Mouse (Mus musculus): ENCODE data around the gene Rhoh.

The Rhoh gene

DNA sequence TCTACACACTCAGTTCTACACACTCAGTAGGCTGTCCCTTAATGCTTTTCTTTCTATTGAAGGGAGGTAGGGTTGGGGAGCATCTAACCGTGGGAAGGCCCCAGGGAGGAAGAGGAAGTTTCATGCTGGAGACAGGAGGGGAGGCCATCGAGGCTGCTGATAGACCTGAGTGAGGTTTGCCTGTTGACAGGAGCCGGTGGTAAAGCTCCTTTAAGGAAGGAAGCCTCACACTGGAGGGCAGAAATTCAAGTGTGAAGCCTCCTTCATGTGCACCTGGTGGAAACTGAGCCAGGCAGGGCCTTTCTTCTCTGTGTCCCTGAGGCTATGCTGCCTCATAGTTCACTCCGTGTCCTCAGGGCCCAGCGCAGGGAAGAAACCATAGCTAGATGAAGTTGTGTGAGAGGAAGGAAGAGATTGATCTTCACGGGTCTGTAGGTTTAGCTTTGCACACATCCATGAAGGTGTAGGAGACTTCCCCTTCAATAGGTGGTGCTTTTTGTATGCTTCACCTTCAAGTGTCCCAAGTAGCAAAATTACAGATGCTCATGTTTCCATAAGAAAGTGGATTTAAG lies 34.2 kb downstream of the Rhoh start:
- no peak for DNase-seq (ENCODE audit: low spot score)

DNA sequence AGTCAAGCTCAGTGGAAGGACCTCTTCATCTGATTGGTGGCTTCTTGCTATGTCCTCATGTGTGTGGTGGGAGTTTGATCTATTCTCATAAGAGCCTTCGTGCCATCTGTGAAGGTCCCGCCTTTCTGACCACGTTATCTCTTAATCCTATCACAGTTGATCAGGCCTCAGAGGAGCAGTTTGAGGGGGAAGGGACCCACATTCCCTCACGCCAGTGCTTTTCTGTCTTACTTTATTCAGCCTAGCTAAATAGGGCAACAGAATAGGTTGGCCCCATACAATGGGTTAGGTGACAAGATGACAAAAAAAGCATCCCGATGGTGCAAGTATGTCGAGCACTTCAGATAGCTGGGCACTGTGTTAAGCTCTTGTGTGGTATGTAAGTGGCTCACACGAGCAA lies 34.8 kb downstream of the Rhoh start:
- no peak for DNase-seq (ENCODE audit: low spot score)

DNA sequence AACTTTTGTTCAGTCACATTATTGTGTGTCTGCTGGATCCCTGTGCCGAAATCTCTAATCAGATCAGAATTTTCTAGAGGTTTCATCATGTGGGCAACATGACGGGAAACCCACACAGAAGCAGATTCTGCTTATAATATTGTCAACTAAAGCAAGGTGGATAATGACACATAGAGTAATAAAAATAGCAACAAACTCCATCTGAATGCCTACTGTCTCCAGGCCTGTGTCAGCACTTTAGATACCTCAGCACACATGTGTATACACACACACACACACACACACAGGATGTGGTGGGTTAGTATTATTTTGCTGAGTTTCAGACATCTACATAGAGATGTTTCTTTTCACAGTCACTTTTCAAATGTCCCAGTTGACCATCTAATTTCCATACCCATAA lies 36.7 kb downstream of the Rhoh start:
- no peak for DNase-seq (ENCODE audit: low spot score)

DNA sequence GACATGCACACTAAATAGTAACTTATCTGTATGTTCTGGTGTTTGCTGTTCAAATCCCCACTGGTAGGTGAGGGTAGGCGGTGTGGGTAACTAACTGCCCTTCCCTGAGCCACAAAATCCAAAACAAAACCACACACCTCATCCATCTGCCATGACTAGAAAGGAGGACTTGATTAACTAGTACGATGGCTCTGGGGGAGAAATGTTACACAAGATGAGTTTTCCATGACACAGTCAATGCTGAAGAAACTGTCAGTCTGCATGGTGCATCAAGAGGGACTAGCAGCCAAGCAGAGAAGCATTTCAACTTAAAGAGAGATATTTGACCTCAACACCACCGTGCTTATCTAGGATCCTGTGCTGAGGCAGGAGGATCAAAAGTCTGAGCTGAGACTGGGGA lies 37.7 kb downstream of the Rhoh start:
- DNase-seq (ENCODE audit: low spot score): no peak

DNA sequence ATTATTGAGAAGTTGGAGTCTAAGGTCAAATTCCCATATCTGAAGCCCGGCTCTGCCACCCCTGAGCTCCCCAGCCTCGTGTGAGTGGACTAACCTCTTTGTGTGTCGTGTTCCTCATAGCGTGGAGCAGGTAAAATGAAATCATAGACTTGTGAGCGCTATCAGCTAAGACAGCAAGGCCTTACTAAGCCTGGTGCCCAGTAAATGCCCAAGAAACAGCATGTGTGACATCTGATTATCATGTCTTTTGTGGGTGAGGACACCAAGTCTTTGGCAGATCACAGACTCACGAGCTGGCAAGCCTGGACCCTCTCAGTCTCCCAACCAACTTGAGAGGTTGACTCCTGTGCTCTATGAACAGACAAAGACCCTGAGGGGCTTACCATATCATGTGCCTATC lies 39.1 kb downstream of the Rhoh start:
- DNase-seq (ENCODE audit: low spot score): no peak

DNA sequence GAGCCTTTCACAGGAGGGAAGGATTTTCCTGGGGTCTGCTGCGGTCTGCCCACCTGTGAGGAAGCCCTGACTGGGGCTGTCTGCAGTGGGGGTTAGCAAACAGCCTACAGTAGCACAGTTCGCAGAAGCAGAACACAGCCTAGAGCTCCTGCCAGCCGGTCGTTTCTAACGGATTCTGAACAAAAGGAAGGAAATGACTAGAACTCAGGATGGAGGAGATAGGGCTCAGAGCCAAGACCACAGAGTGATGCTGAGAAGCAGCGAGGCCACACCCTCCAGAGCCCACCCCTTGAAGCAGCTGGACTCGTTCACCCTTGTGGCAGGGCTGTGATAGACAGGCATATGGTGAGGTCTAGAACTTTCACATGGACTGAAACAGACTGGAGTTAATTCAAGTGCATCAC lies 39.9 kb downstream of the Rhoh start:
- DNase-seq (ENCODE audit: low spot score): no peak

DNA sequence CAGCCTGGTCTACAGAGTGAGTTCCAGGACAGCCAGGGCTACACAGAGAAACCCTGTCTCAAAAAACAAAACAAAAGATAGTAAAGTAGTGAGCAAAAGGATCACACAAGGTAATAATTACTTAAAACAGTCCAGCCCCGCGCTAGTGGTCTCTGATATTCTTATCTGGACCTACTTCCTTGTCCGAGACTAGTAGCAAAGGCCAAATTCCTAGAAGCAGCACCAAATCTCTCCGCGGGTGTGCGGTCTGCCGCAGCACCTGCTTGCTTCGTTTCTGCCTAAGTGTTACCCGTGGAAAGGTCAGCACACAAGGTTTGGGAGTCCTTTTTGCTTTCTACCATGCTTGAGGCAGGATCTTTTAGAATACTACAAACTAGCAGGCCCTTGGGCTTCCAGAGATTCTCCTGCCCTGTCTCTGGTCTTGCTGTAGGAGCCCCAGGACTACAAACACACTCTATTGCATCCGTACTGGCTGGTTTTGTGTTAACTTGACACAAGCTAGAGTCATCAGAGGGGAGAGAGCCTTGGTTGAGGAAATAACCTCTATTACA lies 40.9 kb downstream of the Rhoh start:
- no peak for DNase-seq (ENCODE audit: low spot score)

DNA sequence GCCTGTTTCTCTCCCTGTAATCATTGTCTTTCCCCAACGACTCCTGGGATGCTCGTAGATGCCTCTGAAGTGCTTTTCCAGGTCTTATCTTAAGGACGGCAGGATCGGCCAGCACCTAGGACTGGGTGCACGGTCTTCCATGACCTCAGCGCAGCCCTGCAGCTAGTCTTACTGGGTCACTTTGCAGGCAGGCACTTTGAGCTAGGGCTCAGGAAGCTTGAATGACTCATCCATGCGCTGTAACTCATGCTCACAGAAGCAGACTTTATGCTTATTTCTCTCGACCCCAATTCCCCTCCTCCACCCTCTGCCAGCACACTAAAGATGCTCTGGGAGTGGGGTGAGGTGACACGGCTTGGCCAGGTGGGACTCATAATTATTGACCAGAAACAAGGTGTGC lies 41.8 kb downstream of the Rhoh start:
- no peak for DNase-seq (ENCODE audit: low spot score)

DNA sequence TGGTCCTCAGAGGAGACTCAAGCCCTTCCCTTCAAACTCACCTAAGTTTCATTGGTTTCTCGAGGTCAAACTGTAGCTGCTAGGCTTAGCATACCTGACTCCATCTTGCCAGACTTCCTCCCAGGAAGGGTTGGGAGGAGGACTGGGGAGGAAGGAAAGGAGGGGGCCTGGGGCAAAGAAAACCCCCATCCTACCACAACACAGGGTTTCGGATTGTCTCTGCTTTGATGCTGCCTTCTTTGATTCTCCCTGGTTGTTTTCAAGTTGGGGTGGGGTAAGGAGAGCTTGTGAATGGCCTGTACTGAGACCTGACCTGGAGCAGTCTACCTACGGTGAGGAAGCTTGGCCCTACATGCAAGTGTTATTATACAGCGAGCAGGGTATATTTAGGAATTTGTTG lies 43.5 kb downstream of the Rhoh start:
- DNase-seq (ENCODE audit: low spot score): no peak

DNA sequence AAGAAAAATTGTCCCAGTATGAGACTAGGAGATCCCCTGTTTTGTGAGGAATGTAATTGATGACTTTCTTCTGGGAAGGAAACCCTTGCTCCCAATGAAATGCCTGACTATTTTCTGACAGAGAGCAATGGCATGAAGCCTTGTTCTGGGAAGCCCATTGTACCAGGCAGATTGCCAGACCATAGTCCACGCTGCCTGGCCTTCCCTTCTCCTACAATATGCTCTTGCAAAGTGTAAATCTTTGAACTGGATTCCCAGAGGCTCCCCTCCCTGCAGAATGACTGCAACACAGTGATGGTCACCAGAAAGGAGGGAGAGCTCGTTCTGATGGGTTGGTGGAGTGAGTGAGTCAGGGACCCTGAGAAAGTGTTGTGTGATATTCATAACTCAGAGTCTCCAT lies 47.7 kb downstream of the Rhoh start:
- DNase-seq (ENCODE audit: low spot score): no peak

DNA sequence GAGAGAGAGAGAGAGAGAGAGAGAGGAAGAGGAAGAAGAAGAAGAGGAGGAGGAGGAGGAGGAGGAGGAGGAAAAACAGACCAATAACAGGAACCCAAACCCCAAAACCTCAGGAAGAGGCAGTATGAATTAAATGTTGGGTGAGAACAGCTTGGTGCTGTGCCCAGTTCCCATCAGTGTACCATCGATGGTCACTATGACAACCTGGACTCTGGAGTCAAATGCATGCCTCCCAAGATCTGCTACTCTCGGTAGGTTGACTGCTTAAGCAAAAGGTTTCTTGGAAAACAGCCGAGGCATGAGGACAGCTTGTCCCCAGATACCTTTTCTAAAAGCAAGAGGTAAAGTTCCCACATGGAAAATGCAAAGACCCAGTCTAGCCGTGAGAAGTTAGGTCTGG lies 48.3 kb downstream of the Rhoh start:
- no peak for DNase-seq (ENCODE audit: low spot score)

DNA sequence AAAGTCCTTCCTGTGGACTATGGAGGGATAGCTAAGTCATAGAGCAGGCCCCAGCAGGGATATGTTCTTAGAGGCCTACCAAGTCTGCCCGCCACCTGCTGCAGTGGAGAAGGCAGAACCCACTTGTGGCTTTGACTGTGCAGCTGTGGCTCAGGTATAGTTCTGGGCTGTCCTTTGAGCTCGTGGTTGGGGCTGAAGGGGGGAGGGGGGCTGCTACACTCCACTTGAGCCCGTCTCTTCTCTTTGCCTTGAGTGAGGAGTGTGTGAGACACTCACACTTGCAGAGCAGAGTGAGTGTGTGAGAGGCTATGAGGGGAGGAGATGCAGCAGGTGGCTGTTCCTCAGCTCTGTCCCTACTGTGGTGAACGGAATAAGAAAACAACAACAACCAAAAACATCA lies 49.4 kb downstream of the Rhoh start:
- DNase-seq (ENCODE audit: low spot score): no peak

DNA sequence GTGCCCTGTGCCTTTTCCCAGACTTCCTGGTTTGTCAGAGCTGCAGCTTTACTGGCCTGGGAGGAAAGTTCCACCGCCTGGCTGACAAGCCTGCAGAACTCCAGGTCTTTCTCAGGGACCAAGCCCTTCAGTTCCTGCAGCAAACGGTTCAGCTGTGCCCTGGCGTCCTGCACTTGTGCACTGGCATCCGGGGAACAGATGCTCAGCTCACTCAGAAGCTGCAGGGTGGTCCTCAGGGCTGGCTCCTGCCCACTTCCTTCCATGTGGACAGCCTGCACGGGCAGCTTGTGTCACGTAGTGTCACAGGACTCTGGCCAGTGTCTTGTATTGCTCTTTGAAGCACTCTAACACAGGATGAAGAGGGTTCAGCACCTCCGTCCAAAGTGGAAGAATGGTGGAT lies 50.7 kb downstream of the Rhoh start:
- no peak for DNase-seq (ENCODE audit: low spot score)

DNA sequence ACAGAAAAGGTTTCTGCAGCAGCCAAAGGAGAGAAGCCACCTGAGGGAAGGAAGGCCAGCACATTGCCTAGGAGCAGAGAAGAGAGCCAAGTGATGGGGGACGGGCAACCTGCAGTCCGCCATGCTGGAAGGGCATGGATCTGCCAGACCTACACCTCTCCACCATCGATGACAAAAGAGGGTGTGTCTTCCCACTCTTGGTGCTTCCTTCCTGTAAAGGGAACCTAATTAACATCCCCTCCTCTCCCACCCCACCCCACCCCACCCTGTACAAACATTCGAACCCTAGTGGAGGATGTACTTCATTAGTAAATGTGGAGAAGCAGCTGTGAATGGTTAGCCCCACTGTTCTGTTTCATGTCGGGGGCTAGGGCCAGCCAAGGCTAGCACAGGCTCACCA lies 51.2 kb downstream of the Rhoh start:
- DNase-seq (ENCODE audit: low spot score): no peak

DNA sequence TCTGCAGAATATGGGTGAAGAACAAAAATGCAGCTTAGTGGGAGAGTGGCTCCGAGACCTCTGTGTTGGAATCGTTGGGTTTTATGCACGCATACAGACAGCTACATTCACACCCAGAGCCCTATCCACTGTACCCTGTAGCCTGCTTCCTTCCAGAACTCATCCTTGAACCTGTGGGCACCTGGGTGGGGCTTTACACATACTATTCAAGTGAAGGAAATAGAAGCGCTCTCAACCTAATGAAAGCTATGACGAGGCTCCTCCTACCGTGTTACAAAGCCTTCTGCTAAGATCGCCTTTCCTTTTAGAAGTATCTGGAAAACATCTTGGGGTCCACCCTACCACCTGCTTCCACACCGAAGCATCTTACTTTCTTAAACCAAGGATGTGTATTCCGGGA lies 52.1 kb downstream of the Rhoh start:
- no peak for DNase-seq (ENCODE audit: low spot score)

DNA sequence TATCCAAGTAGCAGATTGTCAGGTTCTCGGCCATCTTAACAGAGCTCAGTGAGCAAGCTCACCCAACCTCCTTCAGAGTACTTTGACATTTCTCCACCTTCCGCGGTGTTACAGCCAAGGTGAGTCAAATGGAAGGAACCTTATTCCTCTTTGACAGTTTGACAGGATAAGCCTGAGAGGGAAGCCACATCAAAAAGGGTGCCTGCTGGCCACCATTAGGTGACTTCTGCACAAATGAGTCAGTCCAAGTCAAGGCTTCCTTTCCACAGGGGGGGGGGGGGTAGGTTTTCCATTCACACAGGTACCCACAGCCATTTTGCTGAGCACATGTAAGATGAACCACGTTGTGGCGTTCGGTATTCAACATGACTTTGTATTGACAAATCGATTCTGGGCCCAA lies 53.3 kb downstream of the Rhoh start:
- DNase-seq (ENCODE audit: low spot score): no peak

DNA sequence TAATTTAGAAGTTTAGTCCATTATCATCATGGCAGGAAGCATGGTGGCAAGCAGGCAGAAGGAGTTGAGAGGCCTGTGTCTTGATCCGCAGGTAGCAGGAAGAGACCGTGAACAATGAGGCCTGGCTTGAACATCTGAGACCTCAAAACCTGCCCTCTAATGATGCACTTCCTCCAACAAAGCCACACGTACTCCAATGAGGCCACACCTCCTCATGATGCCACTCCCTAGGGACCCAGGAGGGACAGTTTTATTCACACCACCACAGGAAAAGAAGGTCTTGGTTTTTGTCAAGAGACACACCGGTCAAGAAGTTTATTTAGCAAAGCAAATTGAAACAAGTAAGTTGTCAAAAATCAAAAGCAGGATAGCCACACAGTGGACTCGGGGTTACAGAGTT lies 55.9 kb downstream of the Rhoh start:
- DNase-seq (ENCODE audit: low spot score): no peak

DNA sequence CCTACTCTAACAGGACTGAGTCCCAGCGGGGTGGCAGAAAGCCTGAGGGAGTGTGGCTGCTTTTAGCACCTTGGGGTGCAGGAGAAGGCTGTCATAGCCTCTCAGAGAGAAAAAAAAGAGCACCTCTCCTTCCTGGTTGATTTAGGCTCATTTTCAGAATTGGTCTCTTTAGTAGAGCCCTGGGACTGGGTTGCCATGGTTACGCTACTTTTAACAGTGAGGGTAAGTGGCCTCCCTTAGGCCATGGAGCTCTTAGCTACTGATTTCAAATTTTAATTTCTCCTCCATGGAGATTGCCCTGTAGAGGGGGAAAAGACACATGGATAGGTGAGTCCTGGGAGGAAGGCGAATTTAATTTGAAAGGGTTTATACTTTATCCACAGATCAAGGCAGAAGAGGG lies 57.6 kb downstream of the Rhoh start:
- DNase-seq (ENCODE audit: low spot score): no peak

DNA sequence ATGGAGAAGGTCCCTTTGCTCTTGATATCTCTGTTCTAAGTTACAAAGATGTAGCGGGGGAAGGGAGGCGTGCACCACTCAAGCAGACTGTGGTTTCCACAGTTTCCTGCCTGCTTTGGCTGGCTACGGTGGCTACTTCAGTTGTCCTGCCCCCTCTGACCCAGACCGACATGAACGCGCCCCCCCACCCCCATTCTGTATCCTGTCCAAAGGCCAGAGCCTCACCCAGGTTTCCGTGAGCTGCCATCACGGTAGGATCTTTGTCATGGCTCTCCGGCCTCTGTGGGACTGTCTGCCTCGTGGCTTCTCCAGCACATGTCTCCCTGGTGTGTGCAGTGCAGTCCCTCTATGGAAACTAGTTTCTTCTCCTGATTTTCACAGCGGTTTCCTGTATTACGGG lies 58.3 kb downstream of the Rhoh start:
- DNase-seq (ENCODE audit: low spot score): no peak

DNA sequence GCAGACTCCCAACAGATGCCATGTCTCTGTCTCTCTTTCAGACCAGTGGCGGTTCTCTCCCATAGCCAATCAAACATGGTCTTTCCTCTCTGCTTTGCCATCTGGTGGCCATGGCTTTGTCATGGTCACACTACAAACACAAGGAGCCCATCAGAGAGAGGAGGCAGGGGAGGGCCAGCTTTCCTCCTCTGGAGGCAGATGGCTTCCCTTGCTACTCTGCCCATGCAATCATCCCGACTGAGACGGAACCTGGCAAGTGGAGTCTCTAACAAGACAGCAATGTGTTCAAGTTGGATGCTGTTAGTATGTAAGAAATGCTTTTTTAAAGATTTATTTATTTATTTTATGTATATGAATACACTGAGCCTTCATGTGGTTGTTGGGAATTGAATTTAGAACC lies 58.9 kb downstream of the Rhoh start:
- no peak for DNase-seq (ENCODE audit: low spot score)

DNA sequence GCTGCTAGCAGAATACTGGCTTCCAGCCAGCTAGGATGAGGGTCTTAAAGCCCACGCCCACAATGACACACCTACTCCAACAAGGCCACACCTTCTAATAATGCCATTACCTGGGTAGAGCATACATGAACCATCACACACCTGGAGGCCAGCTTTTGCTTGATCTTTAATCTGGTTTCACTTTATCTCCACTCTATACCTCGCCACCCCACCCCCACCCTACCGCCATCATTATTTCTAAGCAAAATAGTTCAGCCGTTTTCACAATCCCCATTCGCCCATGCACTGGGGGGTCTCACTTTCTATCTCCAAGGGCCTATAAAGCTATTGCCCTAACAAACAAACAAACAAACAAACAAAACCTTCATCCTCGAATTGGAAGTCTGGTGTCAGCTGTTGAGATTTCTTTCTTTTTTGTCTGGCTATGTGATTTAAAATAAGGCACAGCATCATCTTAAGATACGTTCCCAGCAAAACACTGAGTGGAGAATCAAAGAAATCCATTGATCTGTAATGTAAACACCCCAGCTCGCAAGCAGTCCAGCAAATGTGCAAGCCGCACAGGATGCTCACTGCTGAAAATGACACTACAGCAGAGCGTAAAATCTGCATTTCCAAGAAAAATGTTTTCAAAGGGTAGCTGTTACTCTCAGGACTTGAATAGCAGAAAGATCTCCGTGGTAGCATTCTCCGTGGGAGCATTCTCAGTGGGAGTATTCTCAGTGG lies 59.9 kb downstream of the Rhoh start:
- DNase-seq (ENCODE audit: low spot score): no peak

DNA sequence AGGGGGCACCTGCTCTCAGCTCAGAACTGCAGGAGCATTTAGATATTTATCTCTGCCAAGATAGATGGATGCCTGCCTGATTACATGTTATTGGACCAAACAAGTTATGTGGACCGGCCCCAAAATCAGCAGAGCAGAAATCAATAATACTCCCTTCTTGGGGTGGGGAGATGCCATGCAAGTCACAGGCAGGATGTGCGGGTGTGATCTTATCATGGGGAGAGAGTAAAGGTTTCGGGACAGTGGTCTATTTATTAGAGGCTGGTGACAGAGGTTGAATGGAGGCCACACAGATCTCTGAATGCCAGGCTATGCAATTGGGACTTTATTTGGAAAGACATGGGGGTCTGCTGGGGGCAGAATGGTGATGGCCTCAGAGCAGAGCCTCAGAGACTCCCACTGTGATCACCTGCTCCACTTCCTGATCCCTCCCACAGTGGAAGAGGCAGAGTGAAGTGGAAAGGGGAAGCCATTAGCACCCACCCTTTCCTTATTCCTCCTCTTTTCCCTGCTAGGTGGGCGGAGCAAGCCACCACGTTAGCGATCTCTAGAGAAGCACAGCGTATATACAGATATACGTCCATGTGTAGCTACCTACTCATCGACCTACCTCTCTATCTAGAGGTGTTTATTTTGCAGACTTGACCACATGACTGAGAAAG lies 60.6 kb downstream of the Rhoh start:
- DNase-seq (ENCODE audit: low spot score): no peak

DNA sequence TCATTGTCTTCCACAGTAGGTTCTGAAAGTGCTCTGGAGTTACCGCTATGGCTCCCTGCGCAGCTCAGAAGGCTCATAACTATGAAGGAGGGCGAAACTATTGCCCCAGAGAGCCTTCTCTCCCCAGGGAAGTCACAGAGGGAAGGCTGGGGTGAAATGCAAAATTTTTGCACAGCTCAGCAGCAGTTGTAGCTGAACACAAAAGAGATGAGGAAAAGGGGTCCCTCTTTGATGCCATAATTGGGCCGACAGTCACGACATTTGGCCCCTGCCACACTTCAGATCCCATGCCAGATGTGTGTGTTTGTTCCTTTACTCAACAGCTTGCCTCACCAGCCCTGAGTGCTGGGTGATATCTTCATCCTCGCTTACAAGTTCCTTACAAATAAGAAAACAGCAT lies 65.7 kb downstream of the Rhoh start:
- DNase-seq (ENCODE audit: low spot score): no peak

DNA sequence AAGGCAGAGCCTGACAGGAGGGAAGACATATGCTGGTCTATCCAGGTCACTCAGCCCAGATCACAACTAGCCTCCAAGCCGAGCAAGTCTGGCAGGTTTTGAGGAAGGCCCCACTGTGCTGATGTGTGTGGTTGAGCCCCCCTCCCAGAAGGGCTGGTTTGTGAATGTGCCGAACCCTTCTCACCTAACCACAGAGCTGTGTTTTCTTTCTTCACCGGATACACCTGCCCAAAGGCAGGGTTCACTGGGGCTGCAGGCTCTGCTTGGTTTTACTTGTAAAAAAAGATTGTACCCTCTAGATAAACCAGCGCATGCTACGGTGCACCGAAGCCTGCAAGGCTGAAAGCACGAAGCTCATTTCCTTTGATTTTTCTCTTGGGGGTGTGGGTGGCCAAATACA lies 68.1 kb downstream of the Rhoh start:
- DNase-seq (ENCODE audit: low spot score): no peak
